Mouse (Mus musculus): Measurements from ENCODE around the gene Tsku.
A peak's percentile ranks its signal among the peaks of the same experiment; 100 is the strongest.

The Tsku gene

DNA sequence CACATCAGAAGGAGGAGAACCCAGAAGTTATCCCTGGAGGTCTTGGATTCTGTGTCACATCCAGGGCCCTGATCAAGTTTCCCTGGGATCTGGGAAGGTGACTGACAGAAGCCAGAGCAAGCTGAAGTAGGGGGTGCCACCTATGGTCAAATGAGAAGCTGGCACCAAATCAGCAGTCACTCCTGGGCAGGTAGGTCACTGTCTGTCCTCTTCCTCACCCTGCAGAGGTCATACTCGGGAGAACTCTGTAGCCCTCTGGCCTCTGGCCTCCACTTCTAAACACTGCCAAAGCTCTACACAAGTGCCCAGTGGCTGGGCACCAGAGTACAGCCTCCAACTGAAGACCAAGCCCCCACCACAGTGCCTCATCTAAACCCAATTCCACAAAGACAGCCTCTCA lies 3.1 kb downstream of the Tsku start:
- DNase-seq (ENCODE audit: low read depth): no peak

DNA sequence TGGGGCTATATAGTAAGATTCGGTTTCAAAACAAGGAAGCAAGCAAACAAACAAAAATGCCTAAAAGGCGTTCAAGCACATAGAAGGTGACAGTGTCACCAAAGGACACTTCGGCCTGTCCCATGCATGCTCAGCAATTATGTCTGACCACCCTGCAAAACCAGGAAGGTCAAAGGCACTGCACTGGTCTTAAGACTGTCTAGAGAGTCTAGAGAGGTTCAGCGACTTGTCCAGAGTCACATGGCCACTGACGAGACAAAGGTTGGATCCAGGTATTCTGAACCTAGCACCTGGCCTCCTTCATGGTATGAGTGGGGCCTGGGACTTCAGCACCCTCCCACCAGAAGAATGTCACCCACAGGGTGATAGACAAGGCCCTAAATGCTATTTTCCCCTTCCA lies 3.8 kb downstream of the Tsku start:
- no peak for DNase-seq (ENCODE audit: low read depth)

DNA sequence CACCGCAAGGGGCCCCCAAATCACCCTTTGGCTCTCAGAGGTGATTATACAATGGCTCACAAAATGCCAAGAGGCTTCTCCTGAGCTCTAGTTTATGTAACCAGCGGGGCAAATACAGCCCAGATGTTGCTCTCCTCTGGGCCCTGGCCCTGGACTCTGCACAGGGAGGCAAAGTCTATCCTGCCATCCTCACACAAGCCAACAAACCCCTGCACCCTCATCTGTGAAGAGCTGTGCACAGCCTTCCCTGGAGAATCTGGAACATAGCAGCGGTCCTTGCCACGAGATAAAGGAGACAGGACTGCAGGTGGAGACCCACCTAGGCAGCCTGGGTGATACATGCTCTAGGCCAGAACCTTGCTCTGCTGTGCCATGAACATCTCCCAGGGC lies 6.2 kb downstream of the Tsku start:
- DNase-seq (ENCODE audit: low read depth): no peak

DNA sequence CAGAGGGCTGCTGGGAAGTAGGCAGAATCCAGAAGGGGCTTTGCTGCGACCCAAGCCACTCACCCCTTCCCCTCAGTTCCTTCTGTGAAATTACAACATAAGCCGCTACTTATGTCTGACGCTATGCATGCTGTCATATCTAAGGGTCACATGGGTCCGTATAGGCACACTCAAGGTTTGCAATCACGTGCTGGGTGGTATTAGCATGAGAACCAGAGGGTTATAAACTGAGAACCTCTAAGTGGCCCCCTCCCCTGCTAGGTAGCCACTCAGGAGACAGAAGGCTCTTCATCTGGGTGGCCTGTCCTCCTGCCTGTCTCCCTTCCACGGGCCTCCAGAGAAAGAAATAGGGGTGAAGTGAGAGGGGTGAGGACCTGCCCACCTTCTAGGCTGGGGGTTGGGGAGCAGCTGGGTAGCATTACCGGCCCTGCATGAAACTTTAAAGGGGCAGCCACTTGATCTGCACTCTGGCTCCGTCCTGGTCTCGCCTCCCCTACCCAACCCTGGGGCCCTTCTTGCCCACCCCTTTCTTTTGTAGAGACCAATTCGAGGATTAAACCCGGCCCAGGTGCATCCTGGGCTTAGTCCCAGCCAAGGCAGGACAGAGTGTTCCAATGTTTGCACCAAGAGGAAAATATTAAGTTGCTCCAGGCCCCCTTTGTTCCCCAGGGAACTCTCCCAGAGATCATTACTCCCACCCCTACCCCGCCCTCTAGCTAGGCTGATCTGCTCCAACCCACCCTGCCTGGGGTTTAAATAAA lies 6.8 kb downstream of the Tsku start:
- DNase-seq (ENCODE audit: low read depth): no peak

DNA sequence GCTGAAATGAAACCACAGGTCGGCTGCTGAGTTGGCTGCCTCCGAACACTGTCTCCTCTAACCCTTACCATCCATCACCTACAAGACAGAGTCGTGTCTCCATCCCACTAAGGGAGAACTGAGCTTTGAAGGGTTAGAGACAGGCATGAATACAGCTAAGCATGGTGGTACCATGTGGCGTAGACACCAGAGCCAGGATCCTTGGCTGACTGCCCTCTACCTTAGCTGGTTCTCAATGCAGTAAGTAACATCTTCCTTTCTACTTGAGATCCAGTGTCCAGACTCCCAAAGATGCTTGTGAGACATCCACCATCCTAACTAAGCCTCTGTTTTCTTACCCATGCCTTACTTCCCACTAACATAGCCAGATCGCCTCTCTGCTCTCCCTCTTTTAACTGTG lies 7.5 kb downstream of the Tsku start:
- no peak for DNase-seq (ENCODE audit: low read depth)

DNA sequence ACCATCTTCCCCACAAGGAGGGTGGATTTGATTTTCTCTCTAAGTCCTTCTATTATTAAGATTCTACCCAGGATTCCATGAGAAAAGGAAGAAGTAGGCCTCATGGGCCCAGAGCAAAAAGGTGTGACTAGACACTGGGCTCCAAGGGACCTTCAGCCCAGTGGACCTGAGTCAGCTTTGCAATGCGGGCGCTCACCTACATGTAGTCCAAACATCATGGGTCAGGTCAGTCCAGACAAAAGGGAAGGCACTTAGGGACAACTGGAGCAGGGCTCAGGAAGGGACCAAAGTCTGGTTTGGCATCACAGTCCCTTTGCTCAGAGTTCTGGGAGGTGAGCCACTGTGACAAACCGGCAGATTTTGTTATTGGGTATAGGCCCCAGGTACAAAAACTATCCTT lies 9.6 kb downstream of the Tsku start:
- no peak for DNase-seq (ENCODE audit: low read depth)

DNA sequence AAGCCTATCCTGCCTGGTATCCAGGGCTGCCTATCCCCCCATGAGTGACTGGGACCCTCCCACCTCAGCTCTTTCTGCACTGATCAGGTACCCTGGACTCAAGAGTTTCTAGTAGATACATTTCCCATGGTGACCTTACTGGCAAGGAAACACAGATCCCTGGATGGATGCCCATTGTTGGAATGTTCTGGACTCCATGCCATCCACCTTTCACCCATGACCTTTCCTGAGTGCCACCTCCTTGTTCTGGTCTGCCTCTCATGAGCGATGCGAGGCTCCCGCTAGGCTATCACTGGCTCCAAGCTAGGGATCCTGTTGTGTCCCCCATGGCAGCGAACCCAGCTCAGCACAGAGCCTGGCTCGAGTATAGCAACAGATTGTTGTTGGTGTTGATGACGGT lies 11.3 kb downstream of the Tsku start:
- no peak for DNase-seq (ENCODE audit: low read depth)

DNA sequence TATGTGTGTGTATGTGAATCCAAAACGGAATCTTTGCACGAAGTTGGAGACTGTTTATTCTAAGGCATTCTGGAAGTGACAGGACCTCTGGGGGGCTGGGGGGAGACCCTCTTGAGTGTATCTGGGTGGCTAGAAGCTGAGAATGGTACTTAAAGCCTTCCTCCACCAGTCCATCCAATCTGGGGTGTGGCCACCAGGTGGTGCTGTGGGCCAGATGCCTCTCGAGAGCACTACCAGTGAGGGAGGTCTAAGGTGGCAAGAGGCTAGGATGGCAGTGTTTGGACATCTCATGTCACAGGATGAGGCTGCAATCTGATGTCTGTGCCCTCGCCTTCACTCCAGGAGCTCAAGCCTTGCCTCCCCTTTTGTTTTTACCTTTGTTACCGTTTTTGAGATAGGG lies 12.0 kb downstream of the Tsku start:
- peak; percentile 79 for DNase-seq (ENCODE audit: low read depth)

DNA sequence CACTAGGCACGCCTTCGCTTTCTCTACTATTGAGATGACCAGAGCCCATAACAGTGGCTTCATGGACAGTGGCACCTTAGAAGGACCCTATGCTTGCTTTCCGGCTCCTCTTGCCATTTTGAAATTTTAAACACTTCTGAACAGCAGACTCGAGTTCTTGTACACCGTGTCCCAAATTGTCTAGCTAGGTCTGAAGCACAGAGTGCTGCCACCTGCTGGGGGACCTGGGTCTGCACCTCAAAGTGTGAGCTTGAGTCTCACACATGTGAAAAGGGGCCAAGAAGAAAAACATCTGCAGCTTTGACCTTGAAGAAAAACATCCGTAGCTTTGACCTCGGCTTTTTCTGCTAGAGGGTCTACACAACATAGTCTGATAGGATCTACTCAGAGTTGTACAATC lies 13.1 kb downstream of the Tsku start:
- peak; percentile 76 for DNase-seq (ENCODE audit: low read depth)

DNA sequence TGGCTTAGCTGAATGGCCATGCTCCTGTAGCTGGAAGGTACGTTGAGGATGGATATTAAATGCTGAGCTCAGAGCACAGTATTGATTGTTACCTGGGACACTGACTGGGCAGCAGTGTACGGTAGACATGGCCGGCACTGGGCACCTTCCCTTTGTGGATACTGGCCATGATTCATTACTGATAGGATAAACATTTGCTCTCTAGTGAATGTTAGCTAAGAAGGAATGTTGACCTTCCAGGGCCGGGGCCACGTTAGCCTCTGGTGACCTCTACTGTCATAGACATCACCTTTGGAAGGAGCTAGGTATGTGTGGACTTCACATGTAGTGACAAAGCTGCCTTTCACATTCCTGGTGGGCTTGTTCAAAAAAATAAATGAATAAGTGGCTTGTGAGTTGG lies 13.7 kb downstream of the Tsku start:
- no peak for DNase-seq (ENCODE audit: low read depth)

DNA sequence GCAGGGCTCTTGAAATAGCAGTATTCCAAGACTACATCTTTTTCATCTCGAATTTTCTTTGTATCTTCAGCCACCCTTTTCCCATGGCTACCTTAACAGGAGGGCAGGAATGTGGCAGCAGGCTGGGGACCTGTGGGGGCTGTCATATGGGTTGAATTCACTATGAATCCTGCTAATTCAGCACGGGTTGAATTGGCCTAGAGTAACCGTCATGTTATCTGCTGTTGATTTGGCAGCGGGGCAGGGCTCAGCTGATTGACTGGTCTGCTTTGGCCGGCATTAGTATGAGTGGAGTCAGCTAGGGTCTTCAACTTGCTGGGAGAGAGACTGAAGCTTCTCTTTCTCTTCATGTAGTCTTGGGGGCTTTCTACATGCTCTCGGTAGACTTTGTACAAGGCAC lies 16.1 kb downstream of the Tsku start:
- no peak for DNase-seq (ENCODE audit: low read depth)

DNA sequence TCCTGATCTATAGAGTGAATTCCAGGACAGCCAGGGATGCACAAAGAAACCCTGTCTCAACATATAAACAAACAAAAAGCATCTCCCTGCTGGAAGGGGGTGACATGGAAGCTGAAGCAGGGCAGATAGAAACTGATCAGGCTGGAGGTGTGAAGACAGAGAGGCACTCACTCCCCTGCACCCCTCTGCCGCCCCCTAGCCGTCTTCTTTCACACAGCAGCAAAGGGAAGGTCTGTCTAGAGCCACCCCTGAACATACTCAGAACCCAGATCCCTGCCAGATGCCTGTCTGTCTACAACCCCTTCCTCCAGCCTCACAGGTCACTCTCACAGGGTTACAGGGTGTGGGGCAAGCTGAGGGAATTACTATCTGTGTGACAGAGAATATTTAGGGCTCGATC lies 16.8 kb downstream of the Tsku start:
- DNase-seq (ENCODE audit: low read depth): peak; percentile 61

DNA sequence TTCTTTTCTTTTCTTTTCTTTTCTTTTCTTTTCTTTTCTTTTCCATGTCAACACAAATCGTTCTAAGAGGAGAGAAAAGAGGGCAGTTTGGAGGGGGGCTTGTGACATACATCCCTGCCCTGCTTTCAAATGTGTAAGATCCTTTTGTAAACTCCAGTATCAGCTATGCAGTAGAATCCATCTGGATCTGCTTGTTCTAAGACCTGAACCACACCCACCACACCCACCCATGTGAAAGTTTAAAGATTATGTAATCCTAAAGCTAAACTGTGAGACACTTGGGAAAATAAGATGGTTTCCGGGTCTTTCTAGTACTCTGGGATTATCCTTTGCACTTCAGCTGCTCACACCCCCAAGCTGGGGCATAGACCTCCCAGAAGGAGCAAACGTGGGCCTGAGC lies 18.9 kb downstream of the Tsku start:
- no peak for DNase-seq (ENCODE audit: low read depth)

DNA sequence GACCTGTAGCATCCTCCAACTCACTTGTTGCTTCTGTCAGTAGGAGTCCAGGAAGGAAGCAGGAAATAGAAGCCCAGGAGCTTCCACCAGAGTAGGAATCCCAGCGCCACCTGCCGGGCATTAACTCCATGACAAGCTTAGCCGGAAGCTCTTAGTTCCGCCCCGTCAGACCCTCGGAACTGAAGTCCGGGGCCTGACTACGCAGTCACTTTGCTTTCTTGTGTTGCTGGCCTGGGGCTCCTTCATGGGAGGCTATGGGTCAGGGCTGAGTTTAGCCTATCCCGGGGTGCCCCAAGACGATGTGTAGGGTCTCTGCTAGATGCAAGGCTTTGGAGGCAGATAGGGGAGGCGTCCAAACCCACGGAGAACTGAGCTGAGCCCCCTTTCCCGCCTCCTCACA lies 19.7 kb downstream of the Tsku start:
- peak; percentile 85 for DNase-seq (ENCODE audit: low read depth)

DNA sequence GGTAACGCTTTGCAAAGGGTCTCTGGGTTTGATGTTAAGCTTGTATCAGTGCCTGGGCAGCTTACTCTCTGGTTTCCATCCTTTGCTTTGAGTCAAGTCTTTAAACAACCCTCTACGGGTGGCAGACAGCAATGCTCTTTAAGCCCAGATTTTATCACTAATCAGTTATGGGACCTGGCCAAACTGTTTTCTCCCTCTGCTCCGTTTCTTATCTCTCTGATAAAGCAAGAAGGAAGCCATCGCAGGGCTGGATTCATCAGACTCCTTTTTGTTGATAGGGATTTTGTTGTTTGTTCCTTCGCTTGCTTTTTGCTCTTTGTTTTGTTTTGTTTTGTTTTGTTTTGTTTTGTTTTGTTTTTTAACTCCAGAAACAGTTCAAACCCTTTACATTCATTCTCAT lies 20.8 kb downstream of the Tsku start:
- no peak for DNase-seq (ENCODE audit: low read depth)

DNA sequence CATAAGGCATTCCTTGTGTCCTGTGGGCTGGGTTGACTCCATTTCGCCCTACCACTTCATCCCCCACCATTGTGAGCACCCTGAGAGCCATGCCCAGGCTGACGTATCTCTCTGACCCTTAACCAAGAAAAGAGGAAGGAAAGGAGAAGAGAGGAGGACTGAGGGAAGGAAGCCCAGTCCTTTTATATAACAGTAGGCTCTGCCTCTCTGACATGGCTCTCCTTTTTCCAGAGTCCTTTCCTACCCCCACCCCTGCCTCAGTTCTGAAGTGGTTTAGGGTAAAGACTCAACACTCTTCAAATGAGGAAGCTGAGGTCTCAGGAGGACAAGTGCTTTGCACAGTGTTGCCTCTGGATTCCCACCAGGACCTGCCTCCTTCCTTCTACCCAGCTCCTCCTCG lies 27.1 kb downstream of the Tsku start:
- DNase-seq (ENCODE audit: low read depth): peak; percentile 41

DNA sequence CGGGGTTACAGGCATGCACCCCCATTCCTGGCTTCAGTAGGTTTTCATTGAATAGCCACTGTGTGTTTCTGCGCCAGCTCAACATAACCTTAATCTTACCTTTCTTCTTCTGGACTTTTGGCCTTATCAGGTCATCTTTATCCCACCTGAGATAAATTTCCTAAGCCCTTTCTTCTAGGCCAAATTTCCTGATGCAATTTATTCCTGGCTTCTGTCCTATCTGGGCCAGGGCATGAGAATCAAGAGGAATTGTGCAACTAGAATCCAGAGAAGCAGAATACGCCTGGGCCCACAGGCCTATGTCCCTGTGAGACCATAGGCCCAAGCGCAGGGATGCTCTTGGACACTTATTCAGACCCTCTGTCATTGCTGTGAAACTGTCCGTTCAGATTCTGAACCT lies 27.6 kb downstream of the Tsku start:
- no peak for DNase-seq (ENCODE audit: low read depth)

DNA sequence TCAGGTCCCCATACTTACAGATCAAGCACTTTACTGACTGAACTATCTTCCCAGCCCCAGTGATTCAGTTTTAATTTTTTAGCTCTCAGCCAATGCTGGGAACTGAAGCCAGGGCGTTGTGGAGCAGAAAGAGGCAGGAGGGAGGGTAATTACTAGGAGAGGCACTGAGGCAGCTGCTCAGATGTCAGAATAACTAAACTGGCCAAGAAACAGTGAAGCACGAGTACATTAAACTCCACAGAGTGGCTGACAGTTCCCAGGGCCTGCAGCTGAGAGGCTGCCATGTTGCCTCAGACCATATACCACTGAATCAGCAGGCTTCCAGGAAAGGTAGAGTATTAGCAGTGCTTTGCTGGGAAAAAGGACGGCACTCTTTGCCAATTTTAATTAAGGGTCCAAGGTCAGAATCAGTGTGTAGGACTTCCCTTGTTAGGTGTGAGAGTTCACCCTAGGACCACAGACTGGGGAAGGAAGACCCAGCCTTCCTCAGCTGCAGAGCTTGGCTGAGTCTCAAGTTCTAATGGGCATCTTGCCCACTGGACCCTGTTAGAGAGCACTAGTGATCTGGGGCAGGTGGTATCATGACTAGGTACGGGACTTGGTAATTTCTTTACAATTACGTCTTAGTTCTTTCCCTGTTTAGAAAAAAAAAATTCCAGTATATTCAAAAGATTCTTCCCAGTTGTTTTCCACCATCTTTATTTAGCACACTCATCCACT lies 28.3 kb downstream of the Tsku start:
- DNase-seq (ENCODE audit: low read depth): no peak

DNA sequence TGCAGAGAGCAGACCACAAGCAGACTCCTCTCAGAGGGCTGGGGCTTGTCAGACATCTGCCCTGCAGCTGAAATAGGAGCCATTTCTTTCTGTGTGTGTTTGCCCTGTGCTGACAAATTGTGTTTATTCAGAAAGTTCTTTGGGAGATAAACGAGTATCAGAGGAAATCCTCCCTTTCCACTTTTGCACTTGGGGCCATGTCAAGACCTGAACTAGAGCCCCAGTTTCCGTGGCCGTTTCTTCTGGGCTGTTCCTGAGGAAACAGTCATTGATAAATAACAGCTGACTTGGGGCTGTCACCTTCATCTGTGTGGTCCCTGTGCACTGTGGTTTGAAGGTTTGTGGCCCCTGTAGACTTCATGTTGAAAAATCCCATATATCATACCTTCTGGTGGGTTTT lies 29.2 kb downstream of the Tsku start:
- no peak for DNase-seq (ENCODE audit: low read depth)

DNA sequence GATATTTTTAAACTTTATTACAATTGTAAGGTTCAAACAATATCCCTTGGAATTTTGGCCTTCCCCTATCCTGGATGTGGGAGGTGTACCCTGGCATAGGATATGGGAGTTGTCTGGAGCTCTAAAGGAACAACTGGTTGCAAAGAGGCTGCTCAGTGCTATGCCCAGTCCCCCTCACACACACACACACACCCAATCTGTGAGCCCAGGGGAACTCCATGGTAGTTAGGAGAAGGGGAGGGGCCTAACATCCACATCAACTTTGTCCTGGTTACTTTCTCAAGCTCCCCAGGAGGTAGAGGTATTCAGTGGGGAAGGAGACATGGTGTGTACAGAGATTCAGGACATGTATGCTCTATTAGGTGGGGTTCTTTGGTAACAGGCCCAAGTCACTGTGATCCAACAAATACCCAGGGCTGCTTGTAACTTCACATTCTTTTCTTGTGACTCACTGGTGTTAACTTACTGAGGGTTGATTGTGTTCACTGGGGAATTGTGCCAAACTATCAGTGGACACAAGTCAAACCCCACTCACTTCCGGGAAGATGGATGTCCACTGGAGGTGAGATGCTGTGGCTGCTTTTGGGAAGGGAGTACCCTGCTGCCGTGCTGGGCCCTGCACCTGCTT lies 30.6 kb downstream of the Tsku start:
- no peak for DNase-seq (ENCODE audit: low read depth)

DNA sequence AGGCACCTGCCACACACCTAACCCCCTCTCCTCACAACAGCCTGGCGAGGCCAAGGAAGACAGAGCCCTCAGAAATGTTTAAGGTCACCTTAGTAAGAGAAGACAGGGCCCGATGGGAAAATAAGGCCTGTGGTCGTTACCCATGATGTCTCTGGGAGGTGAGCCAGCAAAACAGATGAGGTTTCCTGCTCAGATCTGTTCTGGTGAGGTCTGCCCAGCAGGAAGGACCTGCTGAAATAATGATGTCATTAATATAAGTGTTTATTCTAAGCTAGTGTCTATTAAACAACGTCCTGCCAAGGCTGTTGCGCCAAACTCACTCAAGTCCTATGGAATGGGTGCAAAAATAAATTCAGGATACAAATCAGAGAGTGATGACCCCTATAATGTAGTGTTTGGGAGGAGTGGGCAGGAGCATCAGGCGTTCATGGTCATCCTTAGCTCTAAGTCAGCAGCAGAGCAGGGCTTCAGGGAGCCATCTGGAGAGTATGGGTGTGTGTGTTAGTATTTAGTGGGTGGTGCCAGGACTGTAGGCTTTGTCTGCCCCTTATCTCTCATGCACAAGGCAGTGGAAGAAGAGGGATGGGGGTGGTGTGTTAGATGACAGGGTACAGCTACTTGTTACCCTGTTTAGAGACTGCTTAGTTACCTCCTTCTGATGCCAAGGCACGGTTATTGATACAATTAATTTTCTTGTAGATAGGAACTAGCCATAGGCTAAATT lies 31.3 kb downstream of the Tsku start:
- peak; percentile 64 for DNase-seq (ENCODE audit: low read depth)

DNA sequence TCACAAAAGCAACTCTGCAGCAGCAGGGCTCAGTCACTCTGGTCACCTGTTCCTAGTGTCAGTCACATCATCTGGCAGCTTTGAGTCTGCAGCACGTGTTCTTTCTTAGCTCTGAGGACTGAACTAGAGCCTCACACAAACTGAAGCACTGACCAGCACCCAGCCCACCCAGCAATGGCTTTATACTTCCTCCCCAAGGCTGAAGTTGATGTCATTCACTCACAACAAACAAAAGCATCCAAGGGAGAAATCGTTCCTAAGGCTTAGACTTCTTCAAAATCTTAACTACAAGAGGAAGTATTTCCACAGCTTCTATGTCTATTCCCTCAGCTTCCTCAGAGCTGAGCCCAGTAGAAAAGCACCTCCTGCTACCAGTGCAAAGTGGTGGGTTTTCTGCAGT lies 32.8 kb downstream of the Tsku start:
- no peak for DNase-seq (ENCODE audit: low read depth)

DNA sequence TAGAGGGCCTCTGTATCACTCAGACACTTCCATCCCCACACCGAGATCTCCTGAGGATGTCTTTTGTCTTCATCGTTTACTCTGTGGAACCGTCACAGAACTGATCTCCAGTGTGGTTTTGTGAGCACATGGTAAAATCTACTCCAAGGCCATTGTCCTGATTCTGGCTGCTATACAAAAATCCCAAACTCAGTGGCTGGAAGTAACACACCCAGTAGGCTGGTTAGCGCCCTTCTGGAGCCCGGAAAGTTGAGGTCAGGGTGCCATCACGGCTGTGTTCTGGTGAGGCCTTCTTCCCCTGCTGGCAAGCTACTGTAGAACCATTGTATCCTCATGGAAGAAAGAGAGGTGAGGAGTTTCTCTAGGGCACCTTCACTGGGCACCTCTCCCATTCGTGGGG lies 35.1 kb downstream of the Tsku start:
- no peak for DNase-seq (ENCODE audit: low read depth)
